Mouse (Mus musculus): Measurements from ENCODE around the gene Arhgap27.

GRCm38 (mm10) chr11:103396236-103396635 is 32.7 kb upstream of the Arhgap27 start:
- TF ChIP-seq ZC3H11A (IDR thresholded peaks at IDR 0.05; ENCODE audit: borderline replicate concordance, low read depth, low read length), result no peak
- no peak for TF ChIP-seq HCFC1 (IDR thresholded peaks at IDR 0.05; ENCODE audit: borderline replicate concordance, insufficient read depth, low read length)
